Mouse (Mus musculus): ENCODE data around the gene Vmn1r165. TPM values are rescaled to one million over a fixed set of nuclear protein-coding genes. Genes with fewer than 3 reads are reported as not detected.
"Not testable (repeated sequence)": the region's sequence is repeated elsewhere in the genome, so short reads cannot be mapped to it uniquely, and the experiment has no call there.

Gene Vmn1r165
- polyA plus RNA-seq (2015; fragmentation: Nextera tagmentation; extraction: Ambion mirVana): not detected in 2 replicates

- H3K4me2 ChIP-seq; H3K4me1 ChIP-seq (replicated peaks); H3K36me3 ChIP-seq (replicated peaks); H3K27ac ChIP-seq (replicated peaks); H3K9ac ChIP-seq; H3K9me3 ChIP-seq (replicated peaks); ATAC-seq (ENCODE audit: insufficient read depth); H3K27me3 ChIP-seq; H3K4me3 ChIP-seq (replicated peaks): not testable (repeated sequence)
- WGBS (ENCODE audit: insufficient replicate concordance): no CpG with 5 or more reads among the region's 3 CpGs
Measured at GRCm38 (mm10) chr7:23217032-23217431, at the start of gene Vmn1r165. TSS of gene Vmn1r165 (plus strand) at chr7:23217332.

- not testable (repeated sequence) for H3K9me3 ChIP-seq (replicated peaks); ATAC-seq (ENCODE audit: insufficient read depth); H3K27ac ChIP-seq (replicated peaks); H3K4me2 ChIP-seq; H3K4me1 ChIP-seq (replicated peaks); H3K27me3 ChIP-seq; H3K9ac ChIP-seq; H3K36me3 ChIP-seq (replicated peaks); H3K4me3 ChIP-seq (replicated peaks)
- no CpG with 5 or more reads among the region's 2 CpGs for WGBS (ENCODE audit: insufficient replicate concordance)
Measured at GRCm38 (mm10) chr7:23251582-23251981, 34.5 kb downstream of the Vmn1r165 start, which contains the start of gene Vmn1r166. TSS of gene Vmn1r166 (minus strand) at chr7:23251682.

Other genes starting within 250 kb of the Vmn1r165 start
- gene Gm4214, start 232.7 kb upstream of the Vmn1r165 start, polyA plus RNA-seq (2015; fragmentation: Nextera tagmentation; extraction: Ambion mirVana): not detected in 2 replicates
- not detected in 2 replicates for gene Gm4216, start 197.4 kb upstream of the Vmn1r165 start, polyA plus RNA-seq (2015; fragmentation: Nextera tagmentation; extraction: Ambion mirVana)
- not detected in 2 replicates for gene Vmn1r163, start 161.8 kb upstream of the Vmn1r165 start, polyA plus RNA-seq (2015; fragmentation: Nextera tagmentation; extraction: Ambion mirVana)
- gene Gm8720, start 149.9 kb upstream of the Vmn1r165 start, polyA plus RNA-seq (2015; fragmentation: Nextera tagmentation; extraction: Ambion mirVana): not detected in 2 replicates
- not detected in 2 replicates for gene Gm10662, start 72.9 kb upstream of the Vmn1r165 start, polyA plus RNA-seq (2015; fragmentation: Nextera tagmentation; extraction: Ambion mirVana)
- gene Vmn1r166, start 34.4 kb downstream of the Vmn1r165 start, polyA plus RNA-seq (2015; fragmentation: Nextera tagmentation; extraction: Ambion mirVana): not detected in 2 replicates
- not detected in 2 replicates for gene Gm6902, start 61.6 kb downstream of the Vmn1r165 start, polyA plus RNA-seq (2015; fragmentation: Nextera tagmentation; extraction: Ambion mirVana)
- gene Nlrp4e, start 83.9 kb downstream of the Vmn1r165 start, polyA plus RNA-seq (2015; fragmentation: Nextera tagmentation; extraction: Ambion mirVana): not detected in 2 replicates
- not detected in 2 replicates for gene Nlrp5, start 168.6 kb downstream of the Vmn1r165 start, polyA plus RNA-seq (2015; fragmentation: Nextera tagmentation; extraction: Ambion mirVana)

Data from liver, embryonic 15.5 days (tissue).